In the genomic region with DNA sequence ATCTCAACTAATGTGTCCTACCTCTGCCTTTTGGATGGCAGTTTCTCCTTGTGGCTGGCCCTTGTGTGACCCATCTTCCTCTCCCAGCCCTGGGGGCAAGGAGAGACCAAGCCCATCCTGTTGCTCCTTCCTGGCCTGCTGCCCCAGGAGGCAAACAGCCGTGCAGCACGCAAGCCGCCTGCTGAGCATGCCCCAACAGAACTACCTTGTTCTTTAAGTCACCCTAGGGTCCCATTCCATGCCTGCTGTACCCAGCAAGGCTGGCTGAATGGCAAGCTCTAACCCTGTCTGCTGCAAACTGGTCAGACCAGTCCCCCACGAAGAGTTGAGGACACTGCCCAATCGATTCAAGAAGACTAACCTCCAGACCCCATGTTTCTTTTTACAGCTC, we compare ENCODE assay signal across 12 mouse cellular contexts. TPM values are rescaled to one million over a fixed set of nuclear protein-coding genes. Genes with fewer than 3 reads are reported as not detected.
A peak's percentile ranks its signal among the peaks of the same experiment; 100 is the strongest.
DNase-seq lines count a peak whose midpoint lies in the region; ATAC-seq and TF ChIP-seq lines count a peak whose summit lies in the region.
"Had no signal": no experiment of that assay in that cellular context is flagged by ENCODE, and none has a peak within 500 bp of the region (broad histone marks: within the 10 kb centered on the region; RNA-seq: fewer than 3 reads in every experiment).

No protein-coding gene starts in this region.

- WGBS in kidney, embryonic 15.5 days, result 78% methylated on average over 5 of the region's 5 CpGs
- 71% methylated on average over 5 of the region's 5 CpGs for WGBS in neural tube, embryonic 15.5 days

- no peak for TF ChIP-seq POLR2A in ES-Bruce4 (IDR thresholded peaks at IDR 0.05; ENCODE audit: insufficient read depth, low read length)

- TF ChIP-seq EP300 in ES-Bruce4 (IDR thresholded peaks at IDR 0.05; ENCODE audit: insufficient read depth, low read depth, low read length), result peak; percentile 93

- peaks cover 38% of the 10 kb centered on the region for H3K4me1 ChIP-seq in kidney, embryonic 15.5 days
- H3K4me1 ChIP-seq in ES-Bruce4 (ENCODE audit: control insufficient read depth, insufficient read depth, low read length), result no peaks in the 10 kb centered on the region
- H3K4me1 ChIP-seq in neural tube, embryonic 15.5 days, result peaks cover 26% of the 10 kb centered on the region

- ATAC-seq in kidney, embryonic 15.5 days (replicated peaks; ENCODE audit: low FRiP score), result no peak
- ATAC-seq in neural tube, embryonic 15.5 days (ENCODE audit: low FRiP score), result no peak

- no peak overlapping the region for H3K4me3 ChIP-seq in kidney, embryonic 15.5 days (replicated peaks)
- peak overlapping the region; percentile 77 for H3K4me3 ChIP-seq in ES-Bruce4 (ENCODE audit: low read depth, low read length)
- H3K4me3 ChIP-seq in neural tube, embryonic 15.5 days (replicated peaks), result no peak overlapping the region
- no peak overlapping the region for H3K4me3 ChIP-seq in layer of hippocampus, adult 2 months

- TF ChIP-seq CTCF in ES-Bruce4 (IDR thresholded peaks at IDR 0.05; ENCODE audit: low read depth, low read length), result no peak
- TF ChIP-seq CTCF in layer of hippocampus, adult 2 months (conservative IDR thresholded peaks at IDR 0.05), result no peak

- peak; percentile 13 for DNase-seq in adrenal gland, postnatal 25 days
- no peak for DNase-seq in adrenal gland, postnatal 36 days
- no peak for DNase-seq in kidney, adult 9 months
- no peak for DNase-seq in testis, postnatal 10 days (ENCODE audit: low spot score)
- no peak for DNase-seq in layer of hippocampus, adult 2 months (ENCODE audit: low spot score in 2 of 2)

- H3K9ac ChIP-seq in kidney, embryonic 15.5 days, result peak overlapping the region; percentile 16; the same call in 1 of the 2 replicates
- H3K9ac ChIP-seq in ES-Bruce4 (ENCODE audit: low read depth, poor library complexity, severe bottlenecking), result peak overlapping the region; percentile 77
- H3K9ac ChIP-seq in neural tube, embryonic 15.5 days (replicated peaks), result no peak overlapping the region

- H3K27me3 ChIP-seq in kidney, embryonic 15.5 days, result no peaks in the 10 kb centered on the region
- no peaks in the 10 kb centered on the region for H3K27me3 ChIP-seq in ES-Bruce4 (ENCODE audit: control insufficient read depth, insufficient read depth, low read length, poor library complexity, severe bottlenecking)
- no peaks in the 10 kb centered on the region for H3K27me3 ChIP-seq in neural tube, embryonic 15.5 days (replicated peaks)

- no peak overlapping the region for H3K27ac ChIP-seq in kidney, embryonic 15.5 days
- H3K27ac ChIP-seq in ES-Bruce4 (ENCODE audit: insufficient read depth, low read length), result peak overlapping the region; percentile 85
- no peak overlapping the region for H3K27ac ChIP-seq in neural tube, embryonic 15.5 days (replicated peaks)
- H3K27ac ChIP-seq in layer of hippocampus, adult 2 months, result no peak overlapping the region

- H3K36me3 ChIP-seq in kidney, embryonic 15.5 days, result peaks cover 78% of the 10 kb centered on the region
- peaks cover 20% of the 10 kb centered on the region for H3K36me3 ChIP-seq in ES-Bruce4 (ENCODE audit: control insufficient read depth, insufficient read depth, low read length, poor library complexity, severe bottlenecking)
- H3K36me3 ChIP-seq in neural tube, embryonic 15.5 days, result peaks cover 67% of the 10 kb centered on the region

- no peak overlapping the region; the same call in 1 of the 2 replicates for H3K4me2 ChIP-seq in kidney, embryonic 15.5 days
- 0 out of 2 replicates have a peak overlapping the region, but pooled peaks have one; percentile 15 for H3K4me2 ChIP-seq in neural tube, embryonic 15.5 days

- no peaks in the 10 kb centered on the region for H3K9me3 ChIP-seq in kidney, embryonic 15.5 days (replicated peaks)
- H3K9me3 ChIP-seq in ES-Bruce4 (replicated peaks; ENCODE audit: control insufficient read depth, insufficient read depth, low read length, poor library complexity, severe bottlenecking), result no peaks in the 10 kb centered on the region
- no peaks in the 10 kb centered on the region for H3K9me3 ChIP-seq in neural tube, embryonic 15.5 days (replicated peaks)
- H3K9me3 ChIP-seq: G1E had no signal

RNA-seq across cellular contexts. Expression of gene Sox15, which starts 0.9 kb away (rescaled TPM):
- total RNA-seq in adrenal gland, postnatal 25 days (2021), result 0.39 TPM in 1 of 2 replicates, not detected in the other
- total RNA-seq in adrenal gland, postnatal 36 days (2021), result not detected
- polyA plus RNA-seq in kidney, embryonic 15.5 days (2015; fragmentation: Nextera tagmentation; extraction: Ambion mirVana), result 0.18 and 0.19 TPM in 2 replicates
- polyA plus RNA-seq in ES-Bruce4 (2011; ENCODE audit: insufficient read depth, insufficient read length, low read depth, missing spikeins), result 45.2 and 48.1 TPM in 2 replicates
- not detected in 2 replicates for polyA plus RNA-seq in neural tube, embryonic 15.5 days (2015; fragmentation: Nextera tagmentation; extraction: Ambion mirVana)
- under 1 TPM in 1 of 2 experiments, not detected in 1; 0.44 TPM for total RNA-seq in layer of hippocampus, adult 2 months (2021)
- total RNA-seq: G1E; gastrocnemius, adult 18-20 months had no signal
- polyA plus RNA-seq: heart, embryonic 11.5 days; hindbrain, embryonic 16.5 days had no signal

RNA-seq across cellular contexts. Expression of gene Mpdu1, which starts 6.4 kb away (rescaled TPM):
- total RNA-seq in adrenal gland, postnatal 25 days (2021), result 123 and 137 TPM in 2 replicates
- total RNA-seq in adrenal gland, postnatal 36 days (2021), result 100 to 1,000 TPM in 1 of 2 experiments, 10 to 100 TPM in 1; 91.4 to 126 TPM
- polyA plus RNA-seq in kidney, embryonic 15.5 days (2015; fragmentation: Nextera tagmentation; extraction: Ambion mirVana), result 71.8 and 78.0 TPM in 2 replicates
- 65.7 and 71.0 TPM in 2 replicates for polyA plus RNA-seq in ES-Bruce4 (2011; ENCODE audit: insufficient read depth, insufficient read length, low read depth, missing spikeins)
- polyA plus RNA-seq in neural tube, embryonic 15.5 days (2015; fragmentation: Nextera tagmentation; extraction: Ambion mirVana), result 95.1 and 101 TPM in 2 replicates
- 10 to 100 TPM; 54.9 to 59.3 TPM for total RNA-seq in layer of hippocampus, adult 2 months (2021)

RNA-seq across cellular contexts. Expression of gene Cd68, which starts 9.9 kb away (rescaled TPM):
- total RNA-seq in adrenal gland, postnatal 25 days (2021), result 14.2 and 22.6 TPM in 2 replicates
- 10 to 100 TPM; 20.1 to 28.6 TPM for total RNA-seq in adrenal gland, postnatal 36 days (2021)
- polyA plus RNA-seq in kidney, embryonic 15.5 days (2015; fragmentation: Nextera tagmentation; extraction: Ambion mirVana), result 10.0 and 14.1 TPM in 2 replicates
- 32.9 and 36.2 TPM in 2 replicates for polyA plus RNA-seq in ES-Bruce4 (2011; ENCODE audit: insufficient read depth, insufficient read length, low read depth, missing spikeins)
- polyA plus RNA-seq in neural tube, embryonic 15.5 days (2015; fragmentation: Nextera tagmentation; extraction: Ambion mirVana), result 9.0 and 13.0 TPM in 2 replicates
- 10 to 100 TPM in 1 of 2 experiments, 1 to 10 TPM in 1; 9.7 to 15.4 TPM for total RNA-seq in layer of hippocampus, adult 2 months (2021)

RNA-seq across cellular contexts. Expression of gene Eif4a1, which starts 16.2 kb away (rescaled TPM):
- total RNA-seq in adrenal gland, postnatal 25 days (2021), result 624 and 654 TPM in 2 replicates
- total RNA-seq in adrenal gland, postnatal 36 days (2021), result 100 to 1,000 TPM; 678 to 712 TPM
- 586 and 589 TPM in 2 replicates for polyA plus RNA-seq in kidney, embryonic 15.5 days (2015; fragmentation: Nextera tagmentation; extraction: Ambion mirVana)
- 1,464 and 1,502 TPM in 2 replicates for polyA plus RNA-seq in ES-Bruce4 (2011; ENCODE audit: insufficient read depth, insufficient read length, low read depth, missing spikeins)
- 437 and 477 TPM in 2 replicates for polyA plus RNA-seq in neural tube, embryonic 15.5 days (2015; fragmentation: Nextera tagmentation; extraction: Ambion mirVana)
- 100 to 1,000 TPM; 342 to 344 TPM for total RNA-seq in layer of hippocampus, adult 2 months (2021)

RNA-seq across cellular contexts. Expression of gene Fxr2, which starts 23.3 kb away (rescaled TPM):
- total RNA-seq in adrenal gland, postnatal 25 days (2021), result 89.7 and 101 TPM in 2 replicates
- 10 to 100 TPM; 80.5 to 88.4 TPM for total RNA-seq in adrenal gland, postnatal 36 days (2021)
- polyA plus RNA-seq in kidney, embryonic 15.5 days (2015; fragmentation: Nextera tagmentation; extraction: Ambion mirVana), result 29.2 TPM in 2 replicates
- 170 and 173 TPM in 2 replicates for polyA plus RNA-seq in ES-Bruce4 (2011; ENCODE audit: insufficient read depth, insufficient read length, low read depth, missing spikeins)
- polyA plus RNA-seq in neural tube, embryonic 15.5 days (2015; fragmentation: Nextera tagmentation; extraction: Ambion mirVana), result 32.5 and 38.7 TPM in 2 replicates
- 100 to 1,000 TPM; 138 to 143 TPM for total RNA-seq in layer of hippocampus, adult 2 months (2021)
